In the genomic region with DNA sequence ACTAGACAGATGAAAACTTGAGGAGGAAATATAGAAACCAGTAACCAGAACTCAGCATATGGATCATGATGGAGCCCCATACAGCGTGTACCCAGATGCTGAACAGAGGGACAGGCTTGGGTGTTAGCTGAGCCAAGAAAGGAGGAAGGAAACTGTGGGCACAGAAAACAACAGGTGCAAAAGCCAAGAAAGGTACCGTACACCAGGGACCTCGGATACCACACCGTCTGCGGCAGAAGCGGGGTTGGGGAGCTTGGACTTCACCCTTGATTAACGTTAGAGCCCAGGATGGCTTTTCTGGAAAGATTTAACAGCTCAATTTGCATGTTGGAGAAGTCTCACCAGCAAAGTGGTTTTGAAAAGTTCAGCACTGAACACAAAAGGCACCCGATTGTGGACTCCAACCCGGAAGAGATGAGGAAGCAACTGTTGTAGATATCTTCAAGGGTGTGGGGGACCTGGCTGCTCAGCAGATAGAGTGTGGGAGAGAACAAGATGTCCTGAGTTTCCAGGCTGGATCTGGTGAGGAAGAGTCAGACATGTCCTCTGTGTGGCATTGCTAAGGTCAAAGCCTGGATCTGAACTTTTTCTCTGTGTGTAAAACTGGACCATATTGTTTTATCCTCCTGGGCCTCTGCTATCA, we compare ENCODE assay signal across 17 mouse cellular contexts.
DNase-seq lines count a peak whose midpoint lies in the region; ATAC-seq lines count a peak whose summit lies in the region.
"Had no signal": no experiment of that assay in that cellular context is flagged by ENCODE, and none has a peak within 500 bp of the region (broad histone marks: within the 10 kb centered on the region; RNA-seq: fewer than 3 reads in every experiment).

No protein-coding gene starts in this region.

- ATAC-seq in granulocyte monocyte progenitor cell, adult 5-6 weeks (replicated peaks; ENCODE audit: poor library complexity, severe bottlenecking), result peak; percentile 55
- no peak for ATAC-seq in midbrain, embryonic 15.5 days (replicated peaks)

- H3K4me3 ChIP-seq in midbrain, embryonic 15.5 days, result no peak overlapping the region
- H3K4me3 ChIP-seq: embryonic facial prominence, embryonic 12.5 days; hindbrain, embryonic 13.5 days; limb, embryonic 10.5 days had no signal

- no peak overlapping the region for H3K4me2 ChIP-seq in midbrain, embryonic 15.5 days
- H3K4me2 ChIP-seq: embryonic facial prominence, embryonic 12.5 days; hindbrain, embryonic 13.5 days had no signal

- H3K4me1 ChIP-seq in midbrain, embryonic 15.5 days, result no peaks in the 10 kb centered on the region
- H3K4me1 ChIP-seq: hindbrain, embryonic 13.5 days had no signal

- H3K9me3 ChIP-seq in midbrain, embryonic 15.5 days, result no peaks in the 10 kb centered on the region
- H3K9me3 ChIP-seq: embryonic facial prominence, embryonic 12.5 days; hindbrain, embryonic 13.5 days; limb, embryonic 10.5 days had no signal

- DNase-seq in CD8-positive naive resting alpha-beta T cell, adult 2 months (ENCODE audit: low read depth in 2 of 2, low spot score in 2 of 2), result peak; percentile 15 to 42
- peak; percentile 68 for DNase-seq in naive thymus-derived CD4-positive, alpha-beta T cell, adult 2 months (ENCODE audit: low read depth)
- peak; percentile 23 for DNase-seq in thymus, postnatal 14 days
- no peak for DNase-seq in kidney, postnatal 10 days
- no peak for DNase-seq in cerebellum, adult 9-11 months
- DNase-seq: adrenal gland, postnatal 10 days; cerebellum, postnatal 14 days; heart, adult 18-20 months; kidney, adult 9 months; lung, adult 18-20 months; right cerebral cortex, adult 18-20 months had no signal

- H3K27ac ChIP-seq in midbrain, embryonic 15.5 days, result no peak overlapping the region
- H3K27ac ChIP-seq: embryonic facial prominence, embryonic 12.5 days; hindbrain, embryonic 13.5 days; limb, embryonic 10.5 days; macrophage had no signal

- no peaks in the 10 kb centered on the region for H3K36me3 ChIP-seq in midbrain, embryonic 15.5 days (replicated peaks)
- H3K36me3 ChIP-seq: embryonic facial prominence, embryonic 12.5 days; hindbrain, embryonic 13.5 days; limb, embryonic 10.5 days had no signal

- no peaks in the 10 kb centered on the region for H3K27me3 ChIP-seq in midbrain, embryonic 15.5 days (replicated peaks)
- H3K27me3 ChIP-seq: embryonic facial prominence, embryonic 12.5 days; hindbrain, embryonic 13.5 days had no signal

- 95% methylated on average over 9 of the region's 9 CpGs for WGBS in midbrain, embryonic 15.5 days

- no peak overlapping the region for H3K9ac ChIP-seq in midbrain, embryonic 15.5 days
- H3K9ac ChIP-seq: embryonic facial prominence, embryonic 12.5 days; hindbrain, embryonic 13.5 days had no signal

Comparison
In these comparisons a context has a peak if more than half of its experiments do, and no peak if none do; other contexts are left out.
1. DNase-seq: peak in CD8-positive naive resting alpha-beta T cell, adult 2 months (2 of 2), naive thymus-derived CD4-positive, alpha-beta T cell, adult 2 months (single experiment) and thymus, postnatal 14 days (single experiment); none in kidney, postnatal 10 days (single experiment) and cerebellum, adult 9-11 months (single experiment).